10 mouse cellular contexts compared by ENCODE assay signal in the genomic region with DNA sequence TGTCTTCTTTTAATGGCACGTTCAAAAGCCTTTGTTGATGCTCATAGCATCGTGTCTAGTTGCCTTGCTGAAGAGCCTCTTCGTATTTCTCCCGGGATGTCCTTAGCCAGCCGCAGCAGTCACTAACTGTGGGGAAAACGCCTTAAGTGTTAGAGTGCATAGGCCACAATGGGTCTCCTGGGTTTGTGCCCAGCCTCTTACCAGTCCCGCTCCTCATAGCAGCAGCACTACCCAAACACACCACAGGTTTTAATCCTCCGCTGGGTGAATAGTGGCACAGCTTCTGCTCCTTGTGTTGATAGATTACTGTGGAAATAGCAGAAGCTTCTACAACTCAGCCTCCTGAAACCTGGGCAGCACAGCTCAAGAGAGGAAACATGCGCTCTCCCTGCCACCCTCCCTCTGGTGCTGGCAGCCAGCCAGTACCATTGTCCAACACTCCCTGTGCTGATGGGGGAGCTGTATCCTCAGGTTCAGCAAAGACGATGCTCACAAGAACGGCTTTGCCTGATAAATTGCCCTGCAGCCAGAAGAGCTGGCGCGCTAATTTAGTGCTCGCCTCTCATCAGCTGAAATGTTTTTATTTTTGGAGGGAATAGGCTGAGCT. TPM values are rescaled to one million over a fixed set of nuclear protein-coding genes. Genes with fewer than 3 reads are reported as not detected.
DNase-seq lines count a peak whose midpoint lies in the region; ATAC-seq lines count a peak whose summit lies in the region.
"Had no signal": no experiment of that assay in that cellular context is flagged by ENCODE, and none has a peak within 500 bp of the region (broad histone marks: within the 10 kb centered on the region; RNA-seq: fewer than 3 reads in every experiment).

No protein-coding gene starts in this region.

- peak; percentile 77 for ATAC-seq in neural tube, embryonic 11.5 days (ENCODE audit: insufficient read depth, low FRiP score, low TSS enrichment)
- ATAC-seq in forebrain, embryonic 13.5 days: peak; percentile 91
- ATAC-seq in hindbrain, embryonic 13.5 days (ENCODE audit: low FRiP score): peak; percentile 86
- peak; percentile 89 for ATAC-seq in neural tube, embryonic 12.5 days (ENCODE audit: low FRiP score, low read depth)

- H3K27me3 ChIP-seq in neural tube, embryonic 11.5 days (ENCODE audit: control insufficient read depth, insufficient read depth, low read length): no peaks in the 10 kb centered on the region
- no peaks in the 10 kb centered on the region for H3K27me3 ChIP-seq in forebrain, embryonic 13.5 days
- H3K27me3 ChIP-seq in hindbrain, embryonic 13.5 days: no peaks in the 10 kb centered on the region
- no peaks in the 10 kb centered on the region for H3K27me3 ChIP-seq in neural tube, embryonic 12.5 days (replicated peaks)
- H3K27me3 ChIP-seq: lung, embryonic 15.5 days had no signal

- WGBS in neural tube, embryonic 11.5 days: 57% methylated on average over 14 of the region's 14 CpGs
- WGBS in forebrain, embryonic 13.5 days: 19% methylated on average over 14 of the region's 14 CpGs
- 34% methylated on average over 14 of the region's 14 CpGs for WGBS in hindbrain, embryonic 13.5 days
- WGBS in neural tube, embryonic 12.5 days: 33% methylated on average over 14 of the region's 14 CpGs

- no peak overlapping the region; the same call in 1 of the 2 replicates for H3K27ac ChIP-seq in neural tube, embryonic 11.5 days (ENCODE audit: low read depth, low read length)
- peak overlapping the region; percentile 86 for H3K27ac ChIP-seq in forebrain, embryonic 13.5 days
- peak overlapping the region; percentile 71 for H3K27ac ChIP-seq in hindbrain, embryonic 13.5 days
- peak overlapping the region; percentile 47; the same call in 1 of the 2 replicates for H3K27ac ChIP-seq in neural tube, embryonic 12.5 days
- H3K27ac ChIP-seq: lung, embryonic 15.5 days had no signal

- H3K36me3 ChIP-seq in neural tube, embryonic 11.5 days (ENCODE audit: control insufficient read depth, insufficient read depth, low read length): no peaks in the 10 kb centered on the region
- no peaks in the 10 kb centered on the region for H3K36me3 ChIP-seq in forebrain, embryonic 13.5 days (ENCODE audit: poor library complexity, severe bottlenecking)
- H3K36me3 ChIP-seq in hindbrain, embryonic 13.5 days: no peaks in the 10 kb centered on the region
- H3K36me3 ChIP-seq in neural tube, embryonic 12.5 days: no peaks in the 10 kb centered on the region
- H3K36me3 ChIP-seq: lung, embryonic 15.5 days had no signal

- H3K4me2 ChIP-seq in neural tube, embryonic 11.5 days (ENCODE audit: low read depth): no peak overlapping the region
- peak overlapping the region; percentile 33 for H3K4me2 ChIP-seq in forebrain, embryonic 13.5 days
- peak overlapping the region; percentile 14 for H3K4me2 ChIP-seq in hindbrain, embryonic 13.5 days
- no peak overlapping the region; the same call in 1 of the 2 replicates for H3K4me2 ChIP-seq in neural tube, embryonic 12.5 days (replicated peaks)
- H3K4me2 ChIP-seq: lung, embryonic 15.5 days had no signal

- DNase-seq in neural tube, embryonic 11.5 days (ENCODE audit: low spot score): peak; percentile 74
- DNase-seq in neural tube, embryonic 10.5 days (ENCODE audit: extremely low spot score, low spot score): no peak
- peak; percentile 24 for DNase-seq in left cerebral cortex, adult 11 months (ENCODE audit: low spot score)
- DNase-seq in urinary bladder, postnatal 14 days (ENCODE audit: low spot score): peak; percentile 58
- no peak for DNase-seq in spleen, adult 18-20 months

- H3K9me3 ChIP-seq in neural tube, embryonic 11.5 days (ENCODE audit: control insufficient read depth, low read length): no peaks in the 10 kb centered on the region
- 0 out of 2 replicates have a peak, but pooled peaks cover 4% of the 10 kb centered on the region for H3K9me3 ChIP-seq in forebrain, embryonic 13.5 days (replicated peaks)
- no peaks in the 10 kb centered on the region for H3K9me3 ChIP-seq in hindbrain, embryonic 13.5 days
- H3K9me3 ChIP-seq in neural tube, embryonic 12.5 days: no peaks in the 10 kb centered on the region
- H3K9me3 ChIP-seq: lung, embryonic 15.5 days had no signal

- peaks cover 5% of the 10 kb centered on the region for H3K4me1 ChIP-seq in neural tube, embryonic 11.5 days (ENCODE audit: control insufficient read depth, insufficient read depth, low read length)
- H3K4me1 ChIP-seq in forebrain, embryonic 13.5 days: peaks cover 29% of the 10 kb centered on the region
- H3K4me1 ChIP-seq in hindbrain, embryonic 13.5 days (replicated peaks): peaks cover 30% of the 10 kb centered on the region
- peaks cover 19% of the 10 kb centered on the region for H3K4me1 ChIP-seq in neural tube, embryonic 12.5 days
- H3K4me1 ChIP-seq: lung, embryonic 15.5 days had no signal

- H3K4me3 ChIP-seq in neural tube, embryonic 11.5 days (ENCODE audit: low read depth, low read length): no peak overlapping the region
- no peak overlapping the region for H3K4me3 ChIP-seq in forebrain, embryonic 13.5 days
- no peak overlapping the region for H3K4me3 ChIP-seq in hindbrain, embryonic 13.5 days
- H3K4me3 ChIP-seq in neural tube, embryonic 12.5 days: no peak overlapping the region
- H3K4me3 ChIP-seq: erythroblast, embryonic 14.5 days; lung, embryonic 15.5 days had no signal

- no peak overlapping the region for H3K9ac ChIP-seq in neural tube, embryonic 11.5 days (ENCODE audit: low read length)
- H3K9ac ChIP-seq in forebrain, embryonic 13.5 days: no peak overlapping the region
- no peak overlapping the region for H3K9ac ChIP-seq in hindbrain, embryonic 13.5 days
- H3K9ac ChIP-seq in neural tube, embryonic 12.5 days: no peak overlapping the region
- H3K9ac ChIP-seq: lung, embryonic 15.5 days had no signal

RNA-seq across cellular contexts. Expression of a gene that starts 27.3 kb away (rescaled TPM):
- polyA plus RNA-seq in neural tube, embryonic 11.5 days (2014; fragmentation: Nextera tagmentation; extraction: Ambion mirVana): not detected in 2 replicates
- polyA plus RNA-seq in forebrain, embryonic 13.5 days (2015; fragmentation: Nextera tagmentation; extraction: Ambion mirVana): not detected in 2 replicates
- not detected in 2 replicates for polyA plus RNA-seq in hindbrain, embryonic 13.5 days (2015; fragmentation: Nextera tagmentation; extraction: Ambion mirVana)
- polyA plus RNA-seq in neural tube, embryonic 12.5 days (2016; fragmentation: Nextera tagmentation; extraction: Ambion mirVana): not detected in 2 replicates
- polyA plus RNA-seq: lung, embryonic 15.5 days had no signal

Comparison
In these comparisons a context has a peak if more than half of its experiments do, and no peak if none do; other contexts are left out.
1. DNase-seq: peak in neural tube, embryonic 11.5 days (single experiment), left cerebral cortex, adult 11 months (single experiment) and urinary bladder, postnatal 14 days (single experiment); none in neural tube, embryonic 10.5 days (single experiment) and spleen, adult 18-20 months (0 of 2).
2. H3K4me2 ChIP-seq: peak in forebrain, embryonic 13.5 days (single experiment) and hindbrain, embryonic 13.5 days (single experiment); none in neural tube, embryonic 11.5 days (single experiment) and neural tube, embryonic 12.5 days (single experiment).
3. Peak in every context shown above with its lines, with median percentiles within 50 percentile points of each other: ATAC-seq.